ENCODE assay signal across 20 mouse cellular contexts in genomic region chr14:58570021-58570420, GRCm38 (mm10).
"Had no signal": no experiment of that assay in that cellular context is flagged by ENCODE, and none has a peak within 500 bp of the region (broad histone marks: within the 10 kb centered on the region; RNA-seq: fewer than 3 reads in every experiment).

No protein-coding gene starts in this region.

- DNase-seq: kidney, postnatal 25 days; layer of hippocampus, adult 9-11 months; liver; liver, postnatal 0 days; lung, embryonic 14.5 days; midbrain, embryonic 14.5 days; right cerebral cortex, adult 18-20 months; right cerebral cortex, postnatal 14 days; right cerebral cortex, postnatal 4 days; thymus, adult 2 months; thymus, postnatal 14 days; thymus, postnatal 4 days had no signal

- H3K9me3 ChIP-seq: limb, embryonic 10.5 days had no signal

- H3K4me1 ChIP-seq: limb, embryonic 10.5 days; limb, embryonic 13.5 days had no signal

- H3K4me2 ChIP-seq: limb, embryonic 13.5 days; lung, embryonic 14.5 days had no signal

- H3K36me3 ChIP-seq: limb, embryonic 10.5 days; limb, embryonic 13.5 days had no signal

- H3K27me3 ChIP-seq: limb, embryonic 13.5 days had no signal

- H3K9ac ChIP-seq: limb, embryonic 13.5 days; liver, embryonic 14.5 days; liver, postnatal 0 days; lung, embryonic 14.5 days had no signal

- H3K27ac ChIP-seq: kidney, postnatal 0 days; layer of hippocampus, adult 2 months; limb, embryonic 10.5 days; limb, embryonic 13.5 days; liver, embryonic 14.5 days; macrophage; stomach, postnatal 0 days had no signal

- ATAC-seq: liver, postnatal 0 days; lung, postnatal 0 days had no signal

- H3K4me3 ChIP-seq: layer of hippocampus, adult 2 months; limb, embryonic 10.5 days; limb, embryonic 13.5 days had no signal
